Mouse (Mus musculus): ENCODE results near the gene Olfr1444.

The Olfr1444 gene

DNA sequence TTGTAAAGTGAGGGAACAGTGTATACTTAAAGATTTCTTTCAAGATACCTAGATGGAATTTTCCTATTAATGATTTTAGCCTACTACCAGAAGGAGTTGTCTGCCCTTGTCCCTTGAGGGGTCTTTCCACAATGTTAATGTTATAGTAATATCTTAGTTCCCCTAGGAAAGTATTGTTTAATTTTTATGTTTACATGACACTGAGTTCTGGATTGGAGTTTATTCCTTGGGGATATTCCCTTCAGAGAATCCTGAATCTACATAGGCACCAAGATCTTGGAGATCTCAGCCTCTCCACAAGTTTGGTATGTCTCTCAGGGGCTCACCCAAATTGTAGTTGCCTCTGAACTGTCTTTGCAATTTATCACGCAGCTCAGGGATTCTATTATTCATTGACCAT lies at the start of gene Olfr1444:
Gene Olfr1444 (plus strand): TSS at position 301 of the 400 bp plus-strand sequence.
- DNase-seq (ENCODE audit: extremely low read depth, insufficient read length, low spot score) = no peak

- no peak for DNase-seq (ENCODE audit: extremely low read depth, insufficient read length, low spot score)
Measured at GRCm38 (mm10) chr19:12812644-12813364, 44.3 kb upstream of the Olfr1444 start.

- no peak for DNase-seq (ENCODE audit: extremely low read depth, insufficient read length, low spot score)
Measured at GRCm38 (mm10) chr19:12813883-12814282, 43.2 kb upstream of the Olfr1444 start.

- no peak for DNase-seq (ENCODE audit: extremely low read depth, insufficient read length, low spot score)
Measured at GRCm38 (mm10) chr19:12818507-12818906, 38.6 kb upstream of the Olfr1444 start.

DNA sequence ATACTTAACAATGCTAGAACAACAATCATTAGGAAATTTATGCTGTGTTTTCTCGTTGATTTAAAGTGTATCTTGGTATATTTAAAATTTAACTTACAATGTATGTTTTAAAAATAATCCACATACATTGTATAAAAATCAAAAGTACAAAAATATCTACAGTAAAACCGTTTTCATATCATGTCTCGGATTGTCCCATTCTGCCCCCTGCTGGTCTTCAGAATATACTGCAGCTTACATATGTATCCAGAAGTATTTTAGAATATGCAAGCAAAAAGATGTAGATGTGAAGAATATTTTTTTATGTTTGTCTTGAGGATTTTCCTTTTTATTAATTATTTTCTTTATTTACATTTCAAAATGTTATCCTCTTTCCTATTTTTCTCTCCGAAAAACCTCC lies 36.7 kb upstream of the Olfr1444 start:
- DNase-seq (ENCODE audit: extremely low read depth, insufficient read length, low spot score) = no peak

DNA sequence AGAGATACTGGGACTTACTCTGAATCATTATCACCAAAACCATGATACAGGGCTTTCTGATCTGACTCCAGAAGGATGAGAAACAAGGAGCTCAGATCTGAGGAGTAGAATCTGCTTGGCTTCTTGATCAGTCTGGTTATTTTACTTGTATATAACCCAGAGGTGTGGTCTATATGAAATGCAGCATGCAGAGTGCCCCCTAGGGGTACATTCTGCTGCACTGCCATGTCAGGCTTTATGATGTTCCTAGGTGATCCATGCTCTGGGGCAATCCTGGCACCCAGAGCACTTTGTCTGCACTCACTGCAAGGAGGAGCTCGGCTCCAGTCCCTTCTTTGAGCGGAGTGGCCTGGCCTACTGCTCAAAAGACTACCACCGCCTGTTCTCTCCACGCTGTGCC lies 32.5 kb upstream of the Olfr1444 start:
- DNase-seq (ENCODE audit: extremely low read depth, insufficient read length, low spot score) = no peak

DNA sequence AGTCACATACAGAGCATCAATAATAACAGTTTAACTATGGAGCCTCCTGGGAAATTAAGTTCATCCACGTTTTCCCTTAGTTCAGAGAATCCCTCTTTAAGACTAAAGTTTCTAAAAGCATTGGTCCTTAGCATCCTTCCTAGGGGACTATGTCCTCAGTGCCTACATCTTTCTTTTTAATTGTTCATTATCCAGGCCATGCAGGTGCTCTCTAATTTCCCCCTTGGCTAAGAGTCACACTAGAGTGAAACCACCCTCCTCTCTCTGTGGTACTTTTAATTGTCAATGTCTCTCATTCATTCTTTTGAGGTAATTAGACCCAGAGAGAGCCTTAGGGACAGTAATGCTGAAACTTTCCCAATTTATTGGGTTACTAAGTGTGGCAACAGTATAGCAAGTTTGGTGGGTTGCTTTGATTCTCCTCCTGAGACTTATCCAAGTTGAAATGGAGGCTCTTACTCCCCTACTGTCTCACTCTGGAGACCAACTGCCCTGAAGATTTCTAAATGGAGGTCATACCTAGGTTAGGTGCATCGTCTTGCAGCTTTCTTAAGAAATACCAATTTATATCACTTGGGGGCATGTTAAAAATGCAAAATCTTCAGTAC lies 26.2 kb upstream of the Olfr1444 start:
- DNase-seq (ENCODE audit: extremely low read depth, insufficient read length, low spot score) = no peak

DNA sequence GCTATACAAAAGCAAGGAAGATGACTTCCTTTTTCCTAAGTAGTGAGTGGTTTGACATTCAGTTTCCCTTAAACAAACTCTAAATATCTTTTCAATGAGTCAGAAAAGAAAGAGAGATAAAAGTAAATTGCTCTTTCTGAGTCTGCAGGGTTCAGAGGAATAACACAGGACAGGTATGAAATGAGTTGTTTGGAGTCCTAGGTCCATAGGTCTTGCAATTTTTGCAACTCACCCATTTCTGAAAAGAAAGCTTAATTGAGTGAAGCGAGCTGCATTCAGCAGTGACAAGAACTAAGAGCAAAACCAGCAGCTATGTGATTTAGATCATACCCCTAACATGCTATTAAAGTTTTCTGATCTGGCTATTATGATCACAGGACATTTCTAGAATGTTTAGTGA lies 25.5 kb upstream of the Olfr1444 start:
- DNase-seq (ENCODE audit: extremely low read depth, insufficient read length, low spot score) = no peak

DNA sequence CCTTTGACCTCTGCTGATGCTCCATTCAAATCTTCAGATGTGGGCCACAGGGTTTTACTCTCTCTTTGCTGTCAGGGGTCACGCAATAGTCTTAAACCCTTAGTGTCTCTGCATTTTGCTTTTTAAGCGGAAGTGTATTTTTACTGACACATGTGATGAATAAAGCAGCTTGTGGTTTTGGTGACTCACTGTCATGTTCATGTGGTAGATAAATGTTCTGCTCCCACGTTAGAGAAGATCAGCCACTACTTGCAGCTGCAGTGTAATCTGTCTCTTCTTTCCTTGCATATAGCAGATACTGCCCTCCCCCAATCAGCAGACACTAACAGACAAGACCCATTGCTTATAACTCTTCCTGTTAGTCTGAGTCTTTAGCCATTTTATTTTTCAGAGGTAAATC lies 23.5 kb upstream of the Olfr1444 start:
- peak; percentile 31 for DNase-seq (ENCODE audit: extremely low read depth, insufficient read length, low spot score)

- DNase-seq (ENCODE audit: extremely low read depth, insufficient read length, low spot score) = no peak
Measured at GRCm38 (mm10) chr19:12838507-12838906, 18.6 kb upstream of the Olfr1444 start.

DNA sequence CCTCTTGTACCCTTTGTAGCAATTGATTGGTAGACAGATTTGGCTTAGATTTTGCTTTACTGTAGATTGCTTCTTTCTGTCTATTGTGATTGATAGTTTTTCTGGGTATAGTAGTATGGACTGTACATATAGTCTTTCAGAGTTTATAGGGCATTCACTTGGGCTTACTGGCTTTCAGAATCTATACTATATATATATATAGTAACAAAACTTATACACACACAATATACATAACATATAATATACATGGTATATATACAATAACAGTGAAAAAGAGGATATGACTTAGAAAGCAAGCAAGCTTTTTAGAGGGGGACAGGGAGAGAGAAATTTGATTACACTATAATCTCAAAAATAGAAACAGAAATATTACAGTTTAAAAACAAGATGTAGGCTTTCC lies 10.7 kb upstream of the Olfr1444 start, which contains the start of gene Gm5244:
Gene Gm5244 (plus strand): TSS at position 301 of the 400 bp plus-strand sequence.
- DNase-seq (ENCODE audit: extremely low read depth, insufficient read length, low spot score) = no peak

- DNase-seq (ENCODE audit: extremely low read depth, insufficient read length, low spot score) = no peak
Measured at GRCm38 (mm10) chr19:12883555-12883954, 26.5 kb downstream of the Olfr1444 start, which contains the start of gene Olfr1445. TSS of gene Olfr1445 (plus strand) at chr19:12883855.

GRCm38 (mm10) chr19:12893424-12893823 lies 36.3 kb downstream of the Olfr1444 start, which contains the start of gene Olfr1446:
TSS of gene Olfr1446 (minus strand) at chr19:12893524.
- no peak for DNase-seq (ENCODE audit: extremely low read depth, insufficient read length, low spot score)

GRCm38 (mm10) chr19:12903643-12904042 lies 46.6 kb downstream of the Olfr1444 start, which contains the start of gene Olfr1447:
TSS of gene Olfr1447 (minus strand) at chr19:12903743.
- DNase-seq (ENCODE audit: extremely low read depth, insufficient read length, low spot score) = no peak
